Mouse (Mus musculus): ENCODE measurements around the gene Phlda3. TPM values are rescaled to one million over a fixed set of nuclear protein-coding genes. Genes with fewer than 3 reads are reported as not detected.

The Phlda3 gene
- total and polyA plus RNA-seq, 3 experiments: 8.4 to 36.8 (median 11.5) TPM

GRCm38 (mm10) chr1:135746248-135746647 is 19.7 kb upstream of the Phlda3 start:
- Histone ChIP-seq H3K4me1 (ENCODE audit: control insufficient read depth, insufficient read depth, low read length) (peaks cover 7% of the 10 kb centered on the region), H3K27ac (no peak overlapping the region), H3K79me2 (replicated peaks; ENCODE audit: control insufficient read depth, insufficient read depth, low read length) (no peaks in the 10 kb centered on the region), H3K9ac (ENCODE audit: low read depth, low read length) (no peak overlapping the region), H3K27me3 (ENCODE audit: control insufficient read depth, insufficient read depth, low read length) (no peaks in the 10 kb centered on the region), H3K4me3 (no peak overlapping the region), H3K36me3 (ENCODE audit: control insufficient read depth, insufficient read depth, low read length) (no peaks in the 10 kb centered on the region)
- WGBS: 81% methylated on average over 4 of the region's 4 CpGs
- no peak for DNase-seq
- intact Hi-C loops (cut with DNase I): no loop called here
- no peak for TF ChIP-seq EP300 (IDR thresholded peaks at IDR 0.05; ENCODE audit: insufficient read depth, low read depth, low read length)
- TF ChIP-seq CTCF (IDR thresholded peaks at IDR 0.05): no peak
- no peak for TF ChIP-seq POLR2A (IDR thresholded peaks at IDR 0.05; ENCODE audit: insufficient read depth, low read depth, low read length)

- H3K27me3 ChIP-seq (ENCODE audit: control insufficient read depth, insufficient read depth, low read length): no peaks in the 10 kb centered on the region
- TF ChIP-seq EP300 (IDR thresholded peaks at IDR 0.05; ENCODE audit: insufficient read depth, low read depth, low read length): peak; percentile 97
- TF ChIP-seq CTCF (IDR thresholded peaks at IDR 0.05): peak; percentile 88
- no peak for TF ChIP-seq POLR2A (IDR thresholded peaks at IDR 0.05; ENCODE audit: insufficient read depth, low read depth, low read length)
- intact Hi-C loops (cut with DNase I): loop anchor here (1.0 kb wide), 2 partner anchors 28 to 34 kb away; no protein-coding TSS in a partner anchor
- peak overlapping the region; percentile 63 for H3K27ac ChIP-seq
- H3K36me3 ChIP-seq (ENCODE audit: control insufficient read depth, insufficient read depth, low read length): no peaks in the 10 kb centered on the region
- WGBS: 11% methylated on average over 10 of the region's 10 CpGs
- H3K9ac ChIP-seq (ENCODE audit: low read depth, low read length): no peak overlapping the region
- no peak overlapping the region for H3K4me3 ChIP-seq
- H3K4me1 ChIP-seq (ENCODE audit: control insufficient read depth, insufficient read depth, low read length): peaks cover 4% of the 10 kb centered on the region
- peak; percentile 88 to 91 for DNase-seq
- H3K79me2 ChIP-seq (replicated peaks; ENCODE audit: control insufficient read depth, insufficient read depth, low read length): no peaks in the 10 kb centered on the region
Measured at GRCm38 (mm10) chr1:135752737-135753348, 13.1 kb upstream of the Phlda3 start.

GRCm38 (mm10) chr1:135755287-135755686 is 10.6 kb upstream of the Phlda3 start:
- peaks cover 4% of the 10 kb centered on the region for H3K4me1 ChIP-seq (ENCODE audit: control insufficient read depth, insufficient read depth, low read length)
- H3K36me3 ChIP-seq (ENCODE audit: control insufficient read depth, insufficient read depth, low read length): no peaks in the 10 kb centered on the region
- peak; percentile 73 to 81 for DNase-seq
- WGBS: 34% methylated on average over 9 of the region's 9 CpGs
- intact Hi-C loops (cut with DNase I): no loop called here
- no peaks in the 10 kb centered on the region for H3K79me2 ChIP-seq (replicated peaks; ENCODE audit: control insufficient read depth, insufficient read depth, low read length)
- no peak overlapping the region for H3K9ac ChIP-seq (ENCODE audit: low read depth, low read length)
- peak overlapping the region; percentile 58 for H3K27ac ChIP-seq
- H3K27me3 ChIP-seq (ENCODE audit: control insufficient read depth, insufficient read depth, low read length): no peaks in the 10 kb centered on the region
- no peak overlapping the region for H3K4me3 ChIP-seq
- 0 out of 2 replicates have a peak, but pooled peaks have one; percentile 51 for TF ChIP-seq EP300 (IDR thresholded peaks at IDR 0.05; ENCODE audit: insufficient read depth, low read depth, low read length)
- no peak for TF ChIP-seq CTCF (IDR thresholded peaks at IDR 0.05)
- TF ChIP-seq POLR2A (IDR thresholded peaks at IDR 0.05; ENCODE audit: insufficient read depth, low read depth, low read length): no peak

DNA sequence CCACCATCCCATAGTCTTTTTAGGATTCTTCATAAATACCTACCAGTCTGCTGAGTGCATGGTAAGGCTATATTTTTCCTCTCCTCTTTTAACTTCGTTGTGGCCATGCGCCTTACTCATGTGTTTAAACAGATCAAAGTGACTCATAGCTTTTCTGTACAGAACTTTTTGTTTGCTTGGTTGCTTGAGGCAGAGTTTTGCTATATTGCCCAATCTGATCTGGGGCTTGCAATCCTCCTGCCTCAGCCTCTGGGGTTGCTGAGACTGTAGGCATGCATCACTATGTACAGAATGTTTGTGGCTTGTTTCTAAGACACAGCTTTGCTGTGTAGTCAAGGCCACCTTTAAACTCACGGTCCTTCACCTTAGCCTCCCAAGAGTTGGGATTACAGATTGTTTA is 10.0 kb upstream of the Phlda3 start:
- H3K27ac ChIP-seq: peak overlapping the region; percentile 58
- TF ChIP-seq CTCF (IDR thresholded peaks at IDR 0.05) (no peak), EP300 (IDR thresholded peaks at IDR 0.05; ENCODE audit: insufficient read depth, low read depth, low read length) (no peak), POLR2A (IDR thresholded peaks at IDR 0.05; ENCODE audit: insufficient read depth, low read depth, low read length) (no peak)
- intact Hi-C loops (cut with DNase I): no loop called here

DNA sequence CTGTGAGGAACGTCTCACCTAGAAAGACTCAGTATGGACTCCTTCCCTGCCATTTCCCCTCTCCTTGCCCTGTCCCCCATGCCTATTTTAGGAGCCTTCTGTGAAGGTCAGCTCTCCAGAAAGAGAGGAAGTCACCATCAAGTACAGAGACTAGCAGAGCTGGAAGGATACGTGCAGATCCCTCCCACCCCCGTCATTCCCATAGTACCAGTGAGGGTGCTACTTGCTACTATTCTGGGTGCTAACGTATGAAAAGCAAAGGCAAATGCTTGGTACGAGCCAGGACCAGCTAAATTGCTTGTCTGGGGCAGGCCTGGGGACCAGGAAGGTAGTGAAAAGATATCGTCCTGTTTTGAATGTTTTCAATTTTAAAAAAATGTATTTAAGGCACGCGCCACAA is 8.6 kb upstream of the Phlda3 start:
- DNase-seq: no peak
- 66% methylated on average over 8 of the region's 8 CpGs for WGBS
- H3K79me2 ChIP-seq (replicated peaks; ENCODE audit: control insufficient read depth, insufficient read depth, low read length): no peaks in the 10 kb centered on the region
- intact Hi-C loops (cut with DNase I): no loop called here
- no peak overlapping the region for H3K27ac ChIP-seq
- H3K4me3 ChIP-seq: no peak overlapping the region
- TF ChIP-seq POLR2A (IDR thresholded peaks at IDR 0.05; ENCODE audit: insufficient read depth, low read depth, low read length) (no peak), CTCF (IDR thresholded peaks at IDR 0.05) (no peak), EP300 (IDR thresholded peaks at IDR 0.05; ENCODE audit: insufficient read depth, low read depth, low read length) (no peak)
- no peaks in the 10 kb centered on the region for H3K27me3 ChIP-seq (ENCODE audit: control insufficient read depth, insufficient read depth, low read length)
- no peaks in the 10 kb centered on the region for H3K36me3 ChIP-seq (ENCODE audit: control insufficient read depth, insufficient read depth, low read length)
- peaks cover 4% of the 10 kb centered on the region for H3K4me1 ChIP-seq (ENCODE audit: control insufficient read depth, insufficient read depth, low read length)
- no peak overlapping the region for H3K9ac ChIP-seq (ENCODE audit: low read depth, low read length)

More for the DNA sequence above, 10.0 kb upstream of the Phlda3 start:
- Histone ChIP-seq H3K36me3 (ENCODE audit: control insufficient read depth, insufficient read depth, low read length) (no peaks in the 10 kb centered on the region), H3K27me3 (ENCODE audit: control insufficient read depth, insufficient read depth, low read length) (no peaks in the 10 kb centered on the region), H3K4me1 (ENCODE audit: control insufficient read depth, insufficient read depth, low read length) (peaks cover 4% of the 10 kb centered on the region), H3K79me2 (replicated peaks; ENCODE audit: control insufficient read depth, insufficient read depth, low read length) (no peaks in the 10 kb centered on the region), H3K9ac (ENCODE audit: low read depth, low read length) (no peak overlapping the region), H3K4me3 (no peak overlapping the region)
- 75% methylated on average over 3 of the region's 3 CpGs for WGBS
- no peak for DNase-seq

DNA sequence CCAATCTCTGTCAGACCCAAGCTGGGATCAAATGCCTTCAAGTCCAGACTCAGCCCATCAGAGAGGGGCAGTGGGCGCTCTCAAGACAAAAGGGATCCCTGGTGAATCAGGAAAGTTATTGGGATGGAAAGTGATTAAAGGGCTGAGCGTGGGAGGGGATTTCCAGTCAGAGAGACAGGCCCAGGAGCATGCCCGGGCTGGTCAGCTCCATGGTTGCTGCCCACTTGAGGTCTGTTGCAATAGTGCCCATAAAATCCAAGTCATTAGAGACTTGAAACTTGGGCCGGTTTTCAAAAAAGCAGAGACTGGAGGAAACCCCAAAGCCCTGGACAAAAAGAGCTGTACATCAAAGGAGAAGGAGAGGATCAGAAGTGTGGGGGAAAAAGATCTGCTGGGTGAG is 6.2 kb upstream of the Phlda3 start:
- DNase-seq: no peak
- Histone ChIP-seq H3K4me1 (ENCODE audit: control insufficient read depth, insufficient read depth, low read length) (peaks cover 2% of the 10 kb centered on the region), H3K9ac (ENCODE audit: low read depth, low read length) (no peak overlapping the region), H3K4me3 (no peak overlapping the region), H3K27me3 (ENCODE audit: control insufficient read depth, insufficient read depth, low read length) (no peaks in the 10 kb centered on the region), H3K27ac (no peak overlapping the region), H3K79me2 (replicated peaks; ENCODE audit: control insufficient read depth, insufficient read depth, low read length) (no peaks in the 10 kb centered on the region), H3K36me3 (ENCODE audit: control insufficient read depth, insufficient read depth, low read length) (no peaks in the 10 kb centered on the region)
- 81% methylated on average over 4 of the region's 4 CpGs for WGBS
- intact Hi-C loops (cut with DNase I): no loop called here
- TF ChIP-seq POLR2A (IDR thresholded peaks at IDR 0.05; ENCODE audit: insufficient read depth, low read depth, low read length): no peak
- no peak for TF ChIP-seq EP300 (IDR thresholded peaks at IDR 0.05; ENCODE audit: insufficient read depth, low read depth, low read length)
- TF ChIP-seq CTCF (IDR thresholded peaks at IDR 0.05): no peak
